ENCODE assay signal across 15 mouse cellular contexts in genomic region chr15:84531535-84531934, GRCm38 (mm10). TPM values are rescaled to one million over a fixed set of nuclear protein-coding genes. Genes with fewer than 3 reads are reported as not detected.
DNase-seq lines count a peak whose midpoint lies in the region; ATAC-seq lines count a peak whose summit lies in the region.
"Had no signal": no experiment of that assay in that cellular context is flagged by ENCODE, and none has a peak within 500 bp of the region (broad histone marks: within the 10 kb centered on the region; RNA-seq: fewer than 3 reads in every experiment).

No protein-coding gene starts in this region.

- H3K4me2 ChIP-seq in hindbrain, embryonic 14.5 days (replicated peaks), result no peak overlapping the region
- no peak overlapping the region for H3K4me2 ChIP-seq in forebrain, embryonic 13.5 days

- H3K4me3 ChIP-seq in hindbrain, embryonic 14.5 days (replicated peaks; ENCODE audit: low read length), result no peak overlapping the region
- no peak overlapping the region for H3K4me3 ChIP-seq in hindbrain, embryonic 10.5 days
- no peak overlapping the region for H3K4me3 ChIP-seq in forebrain, embryonic 13.5 days
- H3K4me3 ChIP-seq: myocyte had no signal

- H3K36me3 ChIP-seq in hindbrain, embryonic 14.5 days (replicated peaks; ENCODE audit: control insufficient read depth, insufficient read depth), result no peaks in the 10 kb centered on the region
- no peaks in the 10 kb centered on the region for H3K36me3 ChIP-seq in hindbrain, embryonic 10.5 days
- H3K36me3 ChIP-seq in forebrain, embryonic 13.5 days (ENCODE audit: poor library complexity, severe bottlenecking), result no peaks in the 10 kb centered on the region
- H3K36me3 ChIP-seq: G1E had no signal

- H3K27me3 ChIP-seq in hindbrain, embryonic 14.5 days (ENCODE audit: control insufficient read depth, insufficient read depth, low read length), result no peaks in the 10 kb centered on the region
- H3K27me3 ChIP-seq in hindbrain, embryonic 10.5 days (ENCODE audit: insufficient read depth, poor library complexity, severe bottlenecking), result no peaks in the 10 kb centered on the region; the same call in 1 of the 2 replicates
- H3K27me3 ChIP-seq in forebrain, embryonic 13.5 days, result peaks cover 8% of the 10 kb centered on the region; the same call in 1 of the 2 replicates

- 0 out of 2 replicates have a peak, but pooled peaks cover 12% of the 10 kb centered on the region for H3K9me3 ChIP-seq in hindbrain, embryonic 14.5 days (ENCODE audit: control insufficient read depth, low read length)
- peaks cover 13% of the 10 kb centered on the region; the same call in 1 of the 2 replicates for H3K9me3 ChIP-seq in hindbrain, embryonic 10.5 days
- peaks cover 22% of the 10 kb centered on the region for H3K9me3 ChIP-seq in forebrain, embryonic 13.5 days (replicated peaks)

- H3K9ac ChIP-seq in hindbrain, embryonic 14.5 days, result no peak overlapping the region
- H3K9ac ChIP-seq in forebrain, embryonic 13.5 days, result no peak overlapping the region
- H3K9ac ChIP-seq: liver, embryonic 14.5 days had no signal

- ATAC-seq in hindbrain, embryonic 14.5 days (ENCODE audit: low FRiP score), result no peak
- ATAC-seq in forebrain, embryonic 13.5 days, result peak; percentile 86
- ATAC-seq: activated CD4-positive, CD25-positive, alpha-beta regulatory T cell, adult 4 months; intestine, postnatal 0 days had no signal

- H3K27ac ChIP-seq in hindbrain, embryonic 14.5 days, result no peak overlapping the region
- no peak overlapping the region for H3K27ac ChIP-seq in hindbrain, embryonic 10.5 days
- peak overlapping the region; percentile 66; the same call in 1 of the 2 replicates for H3K27ac ChIP-seq in forebrain, embryonic 13.5 days
- H3K27ac ChIP-seq: liver, embryonic 14.5 days had no signal

- peaks cover 17% of the 10 kb centered on the region for H3K4me1 ChIP-seq in hindbrain, embryonic 14.5 days (replicated peaks; ENCODE audit: control insufficient read depth, insufficient read depth, low read length)
- peaks cover 30% of the 10 kb centered on the region for H3K4me1 ChIP-seq in hindbrain, embryonic 10.5 days (replicated peaks)
- peaks cover 41% of the 10 kb centered on the region for H3K4me1 ChIP-seq in forebrain, embryonic 13.5 days

- DNase-seq in hindbrain, embryonic 14.5 days (ENCODE audit: low spot score), result peak; percentile 72
- DNase-seq in hindbrain, embryonic 10.5 days (ENCODE audit: low spot score), result no peak
- peak; percentile 66 for DNase-seq in MN1 (ENCODE audit: low spot score)
- peak; percentile 44 to 80 for DNase-seq in layer of hippocampus, postnatal 14 days (ENCODE audit: low spot score in 2 of 2)
- DNase-seq in kidney, postnatal 36 days, result no peak
- DNase-seq in gastrocnemius, adult 8-10 months (ENCODE audit: low spot score in 2 of 2), result no peak
- DNase-seq in spleen, adult 12 weeks (ENCODE audit: low spot score), result no peak
- DNase-seq: gastrocnemius, postnatal 10 days; lung, postnatal 4 days had no signal

- WGBS in hindbrain, embryonic 14.5 days, result 28% methylated on average over 10 of the region's 10 CpGs
- WGBS in hindbrain, embryonic 10.5 days, result 68% methylated on average over 10 of the region's 10 CpGs
- 5% methylated on average over 10 of the region's 10 CpGs for WGBS in forebrain, embryonic 13.5 days

RNA-seq across cellular contexts. Expression of gene Rtl6, which starts 26.1 kb away (rescaled TPM):
- polyA plus RNA-seq in hindbrain, embryonic 14.5 days (2014; fragmentation: Nextera tagmentation; extraction: Ambion mirVana), result 37.2 and 40.1 TPM in 2 replicates
- polyA plus RNA-seq in hindbrain, embryonic 10.5 days (2016; fragmentation: Nextera tagmentation; extraction: Ambion mirVana), result 27.2 and 38.2 TPM in 2 replicates
- 43.5 and 50.2 TPM in 2 replicates for polyA plus RNA-seq in forebrain, embryonic 13.5 days (2015; fragmentation: Nextera tagmentation; extraction: Ambion mirVana)
- 10 to 100 TPM; 61.3 to 62.0 TPM for total RNA-seq in layer of hippocampus, postnatal 14 days (2021)
- 1 to 10 TPM; 2.9 to 4.9 (median 3.7) TPM for total RNA-seq in gastrocnemius, adult 8-10 months (2022)
- polyA plus RNA-seq: G1E had no signal

Comparison
In these comparisons a context has a peak if more than half of its experiments do, and no peak if none do; other contexts are left out.
1. DNase-seq: peak in hindbrain, embryonic 14.5 days (single experiment), MN1 (single experiment) and layer of hippocampus, postnatal 14 days (2 of 2); none in hindbrain, embryonic 10.5 days (single experiment), kidney, postnatal 36 days (0 of 2), gastrocnemius, adult 8-10 months (0 of 2) and spleen, adult 12 weeks (single experiment).